ENCODE assay signal across 8 mouse cellular contexts in the genomic region with DNA sequence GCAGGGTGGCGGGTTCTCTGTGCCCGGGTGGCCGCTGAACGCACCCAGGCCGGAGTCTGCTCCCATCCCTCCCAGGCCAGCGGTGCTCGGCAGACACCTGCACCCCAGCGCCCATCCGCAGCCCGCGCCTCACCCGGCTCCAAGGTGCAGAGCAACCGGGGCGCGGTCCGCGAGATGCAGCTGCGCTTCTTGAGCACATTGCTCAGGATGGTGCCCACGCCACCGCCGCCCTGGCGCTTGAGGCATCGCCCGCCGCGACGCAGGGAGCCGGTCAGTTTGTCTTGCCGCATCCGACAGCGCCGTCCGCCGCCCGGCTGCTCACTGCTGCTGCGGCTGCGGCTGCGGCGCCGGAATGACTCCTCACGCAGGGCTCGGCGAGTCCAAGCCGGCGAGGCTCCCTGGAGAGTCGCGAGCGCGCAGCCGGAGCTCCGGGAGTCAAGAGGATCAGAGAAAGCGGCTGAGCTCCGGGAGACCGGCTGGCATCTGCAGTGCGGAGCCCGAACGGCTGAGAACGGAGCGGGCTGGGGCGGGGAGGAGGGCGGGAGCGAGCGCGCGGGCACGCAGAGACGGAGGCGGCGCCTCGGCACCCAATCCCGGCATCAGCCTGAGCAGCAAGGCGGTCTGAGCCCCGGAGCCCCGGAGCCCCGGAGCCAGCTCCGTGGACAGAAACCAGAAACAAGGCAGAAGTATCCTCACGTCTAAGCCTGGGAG. TPM values are rescaled to one million over a fixed set of nuclear protein-coding genes. Genes with fewer than 3 reads are reported as not detected.
DNase-seq lines count a peak whose midpoint lies in the region; ATAC-seq and TF ChIP-seq lines count a peak whose summit lies in the region.

No protein-coding gene starts in this region.

- H3K27me3 ChIP-seq in CH12.LX (replicated peaks), result no peaks in the 10 kb centered on the region
- H3K27me3 ChIP-seq in forebrain, embryonic 11.5 days (ENCODE audit: control insufficient read depth, insufficient read depth, low read length), result peaks cover 22% of the 10 kb centered on the region
- H3K27me3 ChIP-seq in liver, embryonic 15.5 days, result peaks cover 79% of the 10 kb centered on the region
- peaks cover 11% of the 10 kb centered on the region; the same call in 1 of the 2 replicates for H3K27me3 ChIP-seq in neural tube, embryonic 11.5 days (ENCODE audit: control insufficient read depth, insufficient read depth, low read length)

- H3K27ac ChIP-seq in CH12.LX (ENCODE audit: insufficient read depth, low read depth), result no peak overlapping the region
- peak overlapping the region; percentile 43; the same call in 1 of the 2 replicates for H3K27ac ChIP-seq in forebrain, embryonic 11.5 days (ENCODE audit: low read depth, low read length)
- H3K27ac ChIP-seq in liver, embryonic 15.5 days (replicated peaks), result no peak overlapping the region
- H3K27ac ChIP-seq in neural tube, embryonic 11.5 days (ENCODE audit: low read depth, low read length), result peak overlapping the region; percentile 79

- TF ChIP-seq POLR2A in CH12.LX (IDR thresholded peaks at IDR 0.05; ENCODE audit: low read depth, low read length), result no peak
- TF ChIP-seq POLR2A in brain, embryonic 14.5 days (IDR thresholded peaks at IDR 0.05; ENCODE audit: borderline replicate concordance, extremely low read depth, insufficient read depth, insufficient read length, poor library complexity, severe bottlenecking), result peak; percentile 68

- intact Hi-C loops in heart, postnatal 10 days (cut with DNase I), result no loop called here

- no peak for DNase-seq in CH12.LX (ENCODE audit: extremely low read depth)
- DNase-seq in brain, embryonic 14.5 days (ENCODE audit: low read depth), result peak; percentile 92
- peak; percentile 87 for DNase-seq in forebrain, embryonic 11.5 days (ENCODE audit: low spot score)
- peak; percentile 64 to 69 for DNase-seq in heart, postnatal 10 days
- DNase-seq in kidney, postnatal 4 days, result peak; percentile 67 to 72
- DNase-seq in neural tube, embryonic 11.5 days (ENCODE audit: low spot score), result peak; percentile 82
- peak; percentile 77 for DNase-seq in testis, postnatal 10 days (ENCODE audit: low spot score)

- peak overlapping the region in 1 of 3 experiments; percentile 40 for H3K4me3 ChIP-seq in CH12.LX (replicated peaks in 1 of 3; ENCODE audit: low read depth in 2 of 3, low read length in 2 of 3, poor library complexity in 1 of 3)
- H3K4me3 ChIP-seq in forebrain, embryonic 11.5 days (ENCODE audit: low read depth, low read length), result peak overlapping the region; percentile 70
- peak overlapping the region; percentile 54 for H3K4me3 ChIP-seq in liver, embryonic 15.5 days (replicated peaks)
- H3K4me3 ChIP-seq in neural tube, embryonic 11.5 days (ENCODE audit: low read depth, low read length), result peak overlapping the region; percentile 70

- dilution Hi-C loops in CH12.LX (cut with MboI; ENCODE audit: extremely low pct_ligation_motif_present, extremely low pct_unique_long_range_greater_than_20kb, low sequenced_read_pairs), result no loop called here

- H3K36me3 ChIP-seq in CH12.LX (replicated peaks in 1 of 2; ENCODE audit: control insufficient read depth in 1 of 2, insufficient read depth in 1 of 2, low read length in 1 of 2), result no peaks in the 10 kb centered on the region
- H3K36me3 ChIP-seq in forebrain, embryonic 11.5 days (ENCODE audit: control insufficient read depth, insufficient read depth, low read length), result no peaks in the 10 kb centered on the region
- H3K36me3 ChIP-seq in liver, embryonic 15.5 days (replicated peaks), result no peaks in the 10 kb centered on the region
- no peaks in the 10 kb centered on the region for H3K36me3 ChIP-seq in neural tube, embryonic 11.5 days (ENCODE audit: control insufficient read depth, insufficient read depth, low read length)

- H3K9me3 ChIP-seq in CH12.LX (replicated peaks; ENCODE audit: low read length), result peaks cover 6% of the 10 kb centered on the region
- H3K9me3 ChIP-seq in forebrain, embryonic 11.5 days (ENCODE audit: control insufficient read depth, low read length), result no peaks in the 10 kb centered on the region
- no peaks in the 10 kb centered on the region for H3K9me3 ChIP-seq in liver, embryonic 15.5 days (replicated peaks)
- no peaks in the 10 kb centered on the region for H3K9me3 ChIP-seq in neural tube, embryonic 11.5 days (ENCODE audit: control insufficient read depth, low read length)

- TF ChIP-seq CTCF in CH12.LX (conservative IDR thresholded peaks at IDR 0.05 in 1 of 2, IDR thresholded peaks at IDR 0.05 in 1 of 2; ENCODE audit: low read depth in 2 of 2, low read length in 2 of 2), result no peak
- no peak for TF ChIP-seq CTCF in brain, embryonic 14.5 days (IDR thresholded peaks at IDR 0.05; ENCODE audit: borderline replicate concordance, extremely low read depth, insufficient read depth, insufficient read length)

- peak; percentile 91 for ATAC-seq in forebrain, embryonic 11.5 days (replicated peaks; ENCODE audit: low FRiP score)
- peak; percentile 25 for ATAC-seq in liver, embryonic 15.5 days (ENCODE audit: insufficient read depth)
- peak; percentile 88 for ATAC-seq in neural tube, embryonic 11.5 days (ENCODE audit: insufficient read depth, low FRiP score, low TSS enrichment)

- no peaks in the 10 kb centered on the region for H3K79me2 ChIP-seq in CH12.LX (replicated peaks; ENCODE audit: control insufficient read depth, extremely low read depth, insufficient read depth, poor library complexity, severe bottlenecking)

- H3K4me2 ChIP-seq in CH12.LX (ENCODE audit: insufficient read depth, low read depth, poor library complexity, severe bottlenecking), result peak overlapping the region; percentile 58
- peak overlapping the region; percentile 99 for H3K4me2 ChIP-seq in forebrain, embryonic 11.5 days (ENCODE audit: low read depth, low read length, severe bottlenecking)
- H3K4me2 ChIP-seq in liver, embryonic 15.5 days, result peak overlapping the region; percentile 68
- peak overlapping the region; percentile 96 for H3K4me2 ChIP-seq in neural tube, embryonic 11.5 days (ENCODE audit: low read depth)

- in situ Hi-C loops in CH12.LX (cut with MboI; ENCODE audit: low pct_ligation_motif_present, low pct_unique_long_range_greater_than_20kb, low sequenced_read_pairs), result no loop called here

- peaks cover 0 to 4% of the 10 kb centered on the region in 2 experiments; a peak in 1 of 4 replicates for H3K4me1 ChIP-seq in CH12.LX (ENCODE audit: control insufficient read depth in 1 of 2, insufficient read depth in 2 of 2)
- H3K4me1 ChIP-seq in forebrain, embryonic 11.5 days (replicated peaks; ENCODE audit: control insufficient read depth, insufficient read depth, low read length), result peaks cover 14% of the 10 kb centered on the region; the same call in 1 of the 2 replicates
- peaks cover 11% of the 10 kb centered on the region for H3K4me1 ChIP-seq in liver, embryonic 15.5 days (replicated peaks)
- H3K4me1 ChIP-seq in neural tube, embryonic 11.5 days (ENCODE audit: control insufficient read depth, insufficient read depth, low read length), result peaks cover 6% of the 10 kb centered on the region; the same call in 1 of the 2 replicates

- no peak for TF ChIP-seq EP300 in CH12.LX (IDR thresholded peaks at IDR 0.05; ENCODE audit: low read length)

- TF ChIP-seq RAD21 in CH12.LX (IDR thresholded peaks at IDR 0.05; ENCODE audit: low read depth, low read length), result no peak

- no peak overlapping the region for H3K9ac ChIP-seq in CH12.LX (ENCODE audit: insufficient read depth, low read depth)
- H3K9ac ChIP-seq in forebrain, embryonic 11.5 days (ENCODE audit: low read length), result peak overlapping the region; percentile 69
- H3K9ac ChIP-seq in liver, embryonic 15.5 days, result no peak overlapping the region
- peak overlapping the region; percentile 77 for H3K9ac ChIP-seq in neural tube, embryonic 11.5 days (ENCODE audit: low read length)

- WGBS in forebrain, embryonic 11.5 days, result under 1% methylated on average over 77 of the region's 77 CpGs
- 1% methylated on average over 77 of the region's 77 CpGs for WGBS in liver, embryonic 15.5 days (ENCODE audit: insufficient replicate concordance)
- under 1% methylated on average over 77 of the region's 77 CpGs for WGBS in neural tube, embryonic 11.5 days

TF ChIP-seq in CH12.LX, 34 proteins besides CTCF, POLR2A, EP300 and RAD21:
- no peak for TF ChIP-seq TBP (conservative IDR thresholded peaks at IDR 0.05; ENCODE audit: low read depth, low read length)
- no peak for TF ChIP-seq GABPA (IDR thresholded peaks at IDR 0.05; ENCODE audit: insufficient replicate concordance, low read depth, low read length)
- TF ChIP-seq POLR2AphosphoS2 (IDR thresholded peaks at IDR 0.05; ENCODE audit: low read depth, low read length), result no peak
- no peak for TF ChIP-seq ZMIZ1 (IDR thresholded peaks at IDR 0.05; ENCODE audit: low read depth, low read length)
- TF ChIP-seq RCOR1 (conservative IDR thresholded peaks at IDR 0.05; ENCODE audit: low read depth, low read length), result no peak
- TF ChIP-seq UBTF (IDR thresholded peaks at IDR 0.05; ENCODE audit: low read depth, low read length), result no peak
- no peak for TF ChIP-seq ZNF384 (IDR thresholded peaks at IDR 0.05; ENCODE audit: low read depth, low read length)
TF ChIP-seq in CH12.LX: peak in this region for 0.

RNA-seq across cellular contexts. Expression of a gene that starts 40.4 kb away (rescaled TPM):
- total RNA-seq in CH12.LX (2012; rRNA removed), result not detected in 2 replicates
- total RNA-seq in CH12.LX (2014; rRNA removed), result not detected in 2 replicates
- 0.16 TPM in 1 of 2 replicates, not detected in the other for polyA plus RNA-seq in CH12.LX (2012; ENCODE audit: insufficient read length, low read depth)
- 13.9 and 25.1 TPM in 2 replicates for polyA plus RNA-seq in brain, embryonic 14.5 days (2012; rRNA removed)
- 3.0 and 3.3 TPM in 2 replicates for polyA plus RNA-seq in forebrain, embryonic 11.5 days (2014; fragmentation: Nextera tagmentation; extraction: Ambion mirVana)
- total RNA-seq in heart, postnatal 10 days (2021), result 1 to 10 TPM; 3.8 to 5.3 TPM
- 0.31 and 0.36 TPM in 2 replicates for polyA plus RNA-seq in liver, embryonic 15.5 days (2015; fragmentation: Nextera tagmentation; extraction: Ambion mirVana)
- 4.1 and 5.3 TPM in 2 replicates for polyA plus RNA-seq in neural tube, embryonic 11.5 days (2014; fragmentation: Nextera tagmentation; extraction: Ambion mirVana)

RNA-seq across cellular contexts. Expression of a gene that starts 54.2 kb away (rescaled TPM):
- total RNA-seq in CH12.LX (2012; rRNA removed), result 58.2 and 77.2 TPM in 2 replicates
- 28.4 and 28.7 TPM in 2 replicates for total RNA-seq in CH12.LX (2014; rRNA removed)
- polyA plus RNA-seq in CH12.LX (2012; ENCODE audit: insufficient read length, low read depth), result 87.3 and 104 TPM in 2 replicates
- 23.7 and 42.6 TPM in 2 replicates for polyA plus RNA-seq in brain, embryonic 14.5 days (2012; rRNA removed)
- 43.1 and 45.6 TPM in 2 replicates for polyA plus RNA-seq in forebrain, embryonic 11.5 days (2014; fragmentation: Nextera tagmentation; extraction: Ambion mirVana)
- 10 to 100 TPM; 72.7 to 78.3 TPM for total RNA-seq in heart, postnatal 10 days (2021)
- 16.9 and 18.7 TPM in 2 replicates for polyA plus RNA-seq in liver, embryonic 15.5 days (2015; fragmentation: Nextera tagmentation; extraction: Ambion mirVana)
- 52.5 and 53.5 TPM in 2 replicates for polyA plus RNA-seq in neural tube, embryonic 11.5 days (2014; fragmentation: Nextera tagmentation; extraction: Ambion mirVana)

Comparison
In these comparisons a context has a peak if more than half of its experiments do, and no peak if none do; other contexts are left out.
1. H3K27ac ChIP-seq: peak in forebrain, embryonic 11.5 days (single experiment) and neural tube, embryonic 11.5 days (single experiment); none in CH12.LX (single experiment) and liver, embryonic 15.5 days (single experiment).
2. H3K9ac ChIP-seq: peak in forebrain, embryonic 11.5 days (single experiment) and neural tube, embryonic 11.5 days (single experiment); none in CH12.LX (single experiment) and liver, embryonic 15.5 days (single experiment).
3. ATAC-seq: peak in every context shown above with its lines; median percentile 91 in forebrain, embryonic 11.5 days; 88 in neural tube, embryonic 11.5 days; 25 in liver, embryonic 15.5 days.
4. Peak in every context shown above with its lines, with median percentiles within 50 percentile points of each other: H3K4me2 ChIP-seq.